Mouse (Mus musculus) layer of hippocampus, postnatal 14 days (tissue): ENCODE measurements at regions not wholly inside any gene's neighbourhood (a gene's known extent, or its start where the extent isn't known, plus 50 kb on each side); places are given as distances from the start of the nearest gene placed in this dataset.
"Not testable (repeated sequence)": the region's sequence is repeated elsewhere in the genome, so short reads cannot be mapped to it uniquely, and the experiment has no call there.

Experiments used
- DNase-seq, 2 experiments: peaks; one replicate each; pipeline ENCODE4 v3.0.0; 2021 to 2022; ENCODE audit warnings: low spot score in 2 of 2, mixed read lengths in 1 of 2

- no peak for DNase-seq
Observed at GRCm38 (mm10) chrX:77307374-77307773, 203.4 kb upstream of the Tbl1x start.

DNA sequence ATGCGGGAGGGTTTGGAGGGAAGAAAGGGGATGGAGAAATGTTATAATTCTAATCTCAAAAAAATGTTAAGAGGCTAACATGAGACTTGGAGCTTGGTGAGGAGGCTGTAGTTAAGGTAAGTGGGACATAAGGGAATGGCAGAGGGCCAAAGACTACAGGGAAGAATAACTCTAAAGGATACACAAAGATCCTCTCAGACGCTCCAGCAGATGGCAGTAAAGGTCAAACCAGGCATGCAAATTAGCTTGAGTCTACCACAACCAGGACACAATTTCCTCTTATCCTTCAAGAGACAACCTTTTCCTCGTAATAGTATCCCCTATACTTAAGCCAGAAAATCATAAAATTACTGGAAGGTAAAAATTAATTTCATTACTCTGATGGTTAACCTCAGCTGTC lies 196.4 kb upstream of the Tbl1x start:
- peak in 1 of 2 experiments; percentile 37 for DNase-seq

DNA sequence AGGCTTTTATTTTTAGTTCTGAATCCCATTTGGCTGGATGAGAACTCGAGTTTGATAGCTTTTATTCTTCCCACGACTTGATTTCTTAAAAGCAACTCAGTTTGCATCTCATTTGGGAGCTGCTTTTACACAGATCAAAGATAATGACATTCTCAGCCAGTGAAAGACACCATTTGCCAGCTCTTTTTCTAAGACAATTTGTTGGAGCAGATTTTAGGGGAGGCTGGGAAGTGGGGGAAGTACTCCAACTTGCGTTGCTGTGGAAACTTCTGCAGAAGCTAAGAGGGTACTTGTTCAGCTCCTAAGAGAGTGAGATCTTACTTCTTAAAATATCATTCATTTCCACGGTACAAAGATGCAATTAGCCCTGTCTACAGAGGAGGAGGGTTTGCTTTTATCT lies 187.2 kb upstream of the Tbl1x start:
- peak; percentile 4 to 42 for DNase-seq

DNA sequence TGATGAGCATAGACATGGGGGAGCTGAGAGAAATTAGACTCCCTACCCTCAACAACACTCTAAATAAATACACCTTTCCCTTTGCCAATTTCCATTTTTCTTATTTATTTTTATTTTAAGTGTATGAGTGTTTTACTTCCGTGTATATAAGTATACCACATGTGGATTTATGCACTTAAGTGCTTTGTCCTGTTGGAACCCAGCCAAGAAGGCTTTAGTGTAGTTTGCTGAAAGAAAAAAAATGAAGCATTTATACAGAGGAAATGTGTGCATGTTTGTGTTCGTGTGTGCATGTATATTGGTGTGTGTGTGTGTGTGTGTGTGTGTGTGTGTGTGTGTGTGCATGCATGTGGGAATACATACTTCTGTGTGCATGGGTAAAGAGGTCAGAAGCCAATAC lies 157.6 kb upstream of the Tbl1x start:
- DNase-seq = no peak

DNA sequence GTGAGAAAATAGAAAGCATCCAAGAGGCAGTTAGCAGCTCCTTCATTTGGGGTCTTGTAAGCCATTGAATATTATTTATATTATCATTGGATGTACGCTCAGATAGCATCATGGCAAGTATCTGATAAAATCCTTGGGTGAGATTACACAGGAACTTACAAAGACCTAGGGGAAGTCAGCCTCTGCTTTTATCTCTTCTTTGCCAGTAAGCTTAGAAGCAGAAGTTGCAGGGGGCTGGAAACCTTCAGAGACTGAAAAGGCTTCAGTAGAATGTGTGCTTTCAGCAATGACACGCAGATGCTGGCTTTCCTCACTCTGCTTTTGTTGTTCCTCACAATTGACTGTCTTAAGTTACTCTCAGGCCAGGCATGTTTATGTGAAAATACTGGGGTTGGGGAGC lies 150.3 kb upstream of the Tbl1x start:
- DNase-seq = no peak

DNA sequence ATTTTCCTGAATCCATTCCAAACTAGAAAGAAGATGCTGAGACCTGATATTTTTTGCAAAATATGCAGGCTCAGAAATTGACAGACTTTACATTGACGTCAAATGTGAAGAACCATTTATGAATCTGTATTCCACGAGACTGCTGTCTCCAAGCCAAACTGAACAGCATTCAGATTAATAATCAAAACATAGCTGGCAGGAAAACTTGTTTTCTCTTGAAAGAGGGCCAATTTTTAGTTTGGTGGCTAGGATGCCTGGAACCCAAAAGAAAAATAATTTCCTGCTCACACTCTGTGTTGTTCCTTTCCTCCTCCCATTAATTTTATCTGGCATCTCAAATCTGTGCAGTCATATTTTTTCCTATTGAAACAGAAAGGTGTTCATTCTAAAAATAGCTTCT lies 149.7 kb upstream of the Tbl1x start:
- peak in 1 of 2 experiments; percentile 55 for DNase-seq

DNA sequence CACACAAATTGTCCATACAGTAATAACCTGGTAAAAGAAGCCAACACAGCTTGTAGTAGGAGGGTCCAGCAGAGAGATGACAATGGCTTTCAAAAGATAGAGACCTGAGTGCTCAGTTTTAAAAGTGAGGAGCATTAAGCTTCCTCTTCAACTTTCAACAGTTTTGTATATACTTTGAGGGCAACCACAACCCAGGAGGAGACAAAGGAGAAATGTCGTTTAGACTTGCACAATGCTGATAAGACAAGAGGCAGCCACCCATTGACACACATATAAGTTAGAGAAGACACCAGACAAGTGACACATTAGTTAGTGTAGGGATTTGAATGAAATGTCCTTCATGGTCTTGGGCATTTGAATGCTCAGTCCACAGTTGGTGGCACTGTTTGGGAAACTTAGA lies 147.2 kb upstream of the Tbl1x start:
- DNase-seq = no peak

DNA sequence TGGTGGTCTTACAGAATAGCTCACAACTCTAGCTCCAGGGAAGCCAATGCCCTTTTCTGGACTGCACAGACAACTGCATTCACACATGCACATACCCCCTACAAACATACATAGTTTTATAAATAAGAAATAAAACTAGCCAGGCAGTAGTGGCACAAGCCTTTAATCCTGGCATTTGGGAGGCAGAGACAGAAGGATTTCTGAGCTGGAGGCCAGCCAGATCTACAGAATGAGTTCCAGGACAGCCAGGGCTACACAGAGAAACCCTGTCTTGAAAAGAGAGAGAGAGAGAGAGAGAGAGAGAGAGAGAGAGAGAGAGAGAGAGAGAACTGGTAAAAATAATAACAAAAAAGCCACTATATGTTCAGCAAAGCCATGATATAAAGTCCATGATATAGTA lies 143.5 kb upstream of the Tbl1x start:
- no peak for DNase-seq

DNA sequence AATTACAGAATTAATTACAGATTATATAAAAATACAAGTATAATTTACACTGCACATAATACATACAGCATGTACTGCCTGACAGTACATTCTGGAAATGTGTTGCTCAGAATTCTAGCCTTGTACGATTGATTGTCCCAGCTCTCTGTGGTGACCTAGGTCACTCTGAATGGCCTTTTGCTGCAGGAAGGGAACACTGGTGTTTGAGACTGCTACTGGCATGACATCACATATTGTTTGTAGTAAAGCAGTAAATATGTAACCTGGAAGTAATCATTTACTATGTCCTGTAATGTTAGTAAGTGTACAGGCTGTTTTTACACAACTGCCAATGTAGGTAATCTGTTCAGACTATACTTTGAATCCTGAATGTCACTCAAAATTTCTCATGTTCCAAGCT lies 123.5 kb upstream of the Tbl1x start:
- no peak for DNase-seq

GRCm38 (mm10) chrX:77391760-77392446 lies 118.9 kb upstream of the Tbl1x start:
- DNase-seq = no peak

- no peak for DNase-seq
Observed at GRCm38 (mm10) chrX:77406896-77407295, 103.9 kb upstream of the Tbl1x start.

- DNase-seq = peak in 1 of 2 experiments; percentile 20
Observed at GRCm38 (mm10) chrX:77407925-77408324, 102.9 kb upstream of the Tbl1x start.

DNA sequence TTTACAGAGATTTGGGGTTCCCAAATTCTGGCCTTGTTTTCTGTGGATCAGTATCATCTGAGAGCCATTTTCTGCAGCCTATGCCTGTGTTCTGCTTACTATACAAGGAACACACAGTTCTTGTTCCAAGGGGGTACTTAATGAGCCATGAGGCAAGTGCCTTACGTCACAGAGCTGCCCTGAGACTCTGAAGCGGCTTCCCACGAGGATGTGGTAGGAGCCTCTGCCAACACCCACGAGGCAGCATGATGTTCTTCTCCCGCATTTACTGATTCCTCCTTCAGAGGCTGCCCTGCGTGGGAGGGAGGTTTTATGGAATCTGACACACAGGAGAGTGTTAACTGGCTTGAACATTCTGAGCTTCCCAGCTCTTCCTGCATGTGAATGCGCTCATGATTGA lies 101.4 kb upstream of the Tbl1x start:
- DNase-seq = peak in 1 of 2 experiments; percentile 44

GRCm38 (mm10) chrX:77410812-77411211 lies 100.0 kb upstream of the Tbl1x start:
- no peak for DNase-seq

- no peak for DNase-seq
Observed at GRCm38 (mm10) chrX:77414156-77414555, 96.7 kb upstream of the Tbl1x start.

DNA sequence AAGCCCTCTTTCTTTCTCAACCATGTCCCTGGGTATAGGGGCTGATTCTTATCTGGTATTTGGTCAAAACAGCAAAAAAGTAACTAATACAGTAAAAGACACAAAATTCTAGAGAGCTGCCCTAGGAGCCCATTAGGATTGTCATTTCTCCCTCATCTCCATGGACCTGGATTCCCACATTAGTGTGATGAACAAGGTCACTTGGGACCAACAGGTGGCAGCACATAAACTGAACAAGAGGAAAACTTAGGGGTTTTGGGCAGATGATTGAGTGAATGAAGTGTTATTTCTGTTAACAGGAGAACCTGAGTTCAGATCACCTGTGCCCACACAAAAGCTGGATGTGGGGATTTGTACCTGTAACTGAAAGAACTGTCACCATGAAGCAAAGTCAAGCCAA lies 93.0 kb upstream of the Tbl1x start:
- DNase-seq = no peak

GRCm38 (mm10) chrX:77422206-77422605 lies 88.6 kb upstream of the Tbl1x start:
- no peak for DNase-seq

- DNase-seq = no peak
Observed at GRCm38 (mm10) chrX:77424792-77425727, 85.8 kb upstream of the Tbl1x start.

DNA sequence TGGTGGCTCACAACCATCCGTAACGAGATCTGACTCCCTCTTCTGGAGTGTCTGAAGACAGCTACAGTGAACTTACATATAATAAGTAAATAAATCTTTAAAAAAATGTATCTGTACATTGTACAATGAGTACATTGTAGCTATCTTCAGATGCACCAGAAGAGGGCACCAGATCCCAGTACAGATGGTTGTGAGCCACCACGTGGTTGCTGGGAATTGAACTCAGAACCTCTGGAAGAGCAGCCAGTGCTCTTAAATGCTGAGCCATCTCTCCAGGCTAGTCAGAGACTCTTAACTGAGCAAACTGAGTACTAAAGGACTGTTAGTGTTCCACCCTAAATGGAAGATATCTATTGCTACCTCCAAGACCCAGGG lies 85.1 kb upstream of the Tbl1x start:
- DNase-seq = not testable (repeated sequence)

GRCm38 (mm10) chrX:77426836-77427235 lies 84.0 kb upstream of the Tbl1x start:
- DNase-seq = not testable (repeated sequence)

DNA sequence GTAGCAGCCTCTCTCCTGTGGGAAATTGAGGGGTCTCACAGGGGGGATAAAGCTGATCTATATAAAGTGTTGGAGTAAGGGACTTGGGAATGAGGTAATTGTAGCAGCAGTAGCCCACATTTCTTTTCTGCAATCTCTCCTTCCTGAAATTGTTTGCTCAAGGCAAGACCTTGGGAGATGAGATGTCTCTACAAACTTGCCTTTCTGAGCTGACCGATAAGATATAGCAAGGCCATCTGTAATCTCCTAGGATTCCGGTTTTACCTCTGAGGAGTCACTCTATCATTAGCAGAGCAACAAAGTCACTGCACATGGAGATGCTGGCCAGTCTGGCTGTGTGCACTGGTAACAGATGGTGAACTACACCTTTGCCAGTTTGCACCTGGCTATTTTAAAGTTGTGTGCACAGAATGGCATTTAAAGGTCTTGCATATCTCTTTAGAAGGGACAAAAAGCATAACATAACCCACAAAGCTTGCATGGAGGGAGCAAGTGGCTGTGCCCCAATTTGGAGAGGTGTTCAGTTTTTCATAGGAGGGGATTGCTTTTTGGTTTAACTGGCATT lies 78.7 kb upstream of the Tbl1x start:
- no peak for DNase-seq
